Mouse (Mus musculus): Measurements from ENCODE around the gene Cwh43. TPM values are rescaled to one million over a fixed set of nuclear protein-coding genes. Genes with fewer than 3 reads are reported as not detected.

Gene Cwh43
- polyA plus RNA-seq (2015; fragmentation: Nextera tagmentation; extraction: Ambion mirVana): 0.35 TPM in 1 of 2 replicates, not detected in the other

DNA sequence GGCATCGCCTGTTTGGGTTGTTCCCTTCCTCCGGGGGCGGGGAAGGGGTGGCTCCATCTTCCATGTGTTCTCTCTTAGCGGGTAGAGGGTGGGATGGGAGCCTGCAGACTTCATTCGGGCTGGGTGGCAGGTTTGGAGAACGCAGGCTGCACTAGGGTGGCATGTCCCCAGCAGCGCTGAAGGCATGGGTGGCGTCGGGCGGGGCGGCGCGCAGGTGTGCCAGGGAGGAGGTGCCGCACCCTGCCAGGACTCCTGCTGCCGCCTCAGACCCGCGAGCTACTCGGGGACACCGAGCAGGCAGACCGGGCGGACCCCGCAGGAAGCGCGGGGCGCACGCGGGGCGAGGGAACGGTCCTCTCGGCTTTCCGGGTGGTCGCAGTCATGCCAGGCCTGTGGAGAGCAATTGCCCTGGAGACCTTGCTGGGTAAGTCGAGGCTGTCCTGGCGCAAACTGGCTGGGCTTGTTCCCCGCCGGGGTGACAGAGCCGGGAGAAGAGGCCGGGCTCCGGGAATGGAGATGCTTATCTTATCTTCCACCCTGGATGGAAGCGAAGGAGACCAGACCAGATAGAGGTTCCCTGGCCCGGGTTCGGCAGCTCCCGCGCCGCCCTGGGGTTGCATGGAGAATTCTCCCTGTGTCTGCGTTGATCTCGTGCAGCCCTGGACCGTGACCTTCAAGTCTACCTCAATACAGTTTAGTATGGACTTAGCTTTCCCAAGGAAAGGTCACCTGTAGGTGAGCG is at the start of gene Cwh43:
TSS of gene Cwh43 (plus strand) at position 95 of the 742 bp plus-strand sequence.
- Histone ChIP-seq H3K36me3 (no peaks in the 10 kb centered on the region), H3K4me1 (replicated peaks) (peaks cover 8% of the 10 kb centered on the region), H3K4me3 (replicated peaks) (peak within 1 kb of the TSS; percentile 38), H3K9ac (replicated peaks) (peak within 1 kb of the TSS; percentile 48), H3K4me2 (replicated peaks) (peak within 1 kb of the TSS; percentile 64), H3K9me3 (no peaks in the 10 kb centered on the region), H3K27ac (no peak within 1 kb of the TSS), H3K27me3 (peaks cover 34% of the 10 kb centered on the region)
- ATAC-seq: peak; percentile 50
- 4% methylated on average over 49 of the region's 49 CpGs for WGBS

DNA sequence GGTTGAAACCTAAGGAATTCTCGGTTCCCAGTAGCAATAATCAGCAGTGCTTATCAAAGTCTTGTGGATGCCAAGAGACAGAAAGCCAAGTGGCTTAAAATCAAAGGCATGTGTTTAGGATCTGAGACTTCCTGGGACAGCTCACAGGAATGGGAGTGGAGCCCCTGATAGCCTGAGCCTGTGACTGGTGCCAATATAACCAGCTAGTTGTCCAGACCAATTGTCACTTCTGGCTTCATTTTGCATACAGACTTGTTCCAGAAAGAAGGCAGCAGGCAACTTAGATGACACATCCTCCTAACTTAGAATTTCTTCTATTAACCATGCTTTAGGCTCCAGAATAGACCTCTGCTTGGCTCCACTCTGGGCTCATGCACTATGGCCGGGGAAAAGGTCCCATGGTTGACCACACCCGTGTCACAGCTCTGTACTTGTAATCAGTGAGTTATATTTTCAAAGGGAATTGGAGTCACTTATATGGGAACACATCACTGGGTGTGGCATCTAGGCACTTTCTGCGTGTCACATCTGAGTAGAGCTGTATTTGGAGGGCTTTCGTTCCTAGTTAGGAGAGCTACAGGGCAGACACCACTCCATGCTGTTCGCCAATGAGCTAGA is 46.6 kb upstream of the Cwh43 start:
- ATAC-seq: no peak
- Histone ChIP-seq H3K9ac (replicated peaks) (no peak overlapping the region), H3K36me3 (no peaks in the 10 kb centered on the region), H3K4me2 (replicated peaks) (peak overlapping the region; percentile 32; the same call in 1 of the 2 replicates), H3K4me3 (replicated peaks) (no peak overlapping the region), H3K4me1 (replicated peaks) (peaks cover 12% of the 10 kb centered on the region), H3K9me3 (no peaks in the 10 kb centered on the region), H3K27me3 (no peaks in the 10 kb centered on the region), H3K27ac (no peak overlapping the region)
- WGBS: 84% methylated on average over 6 of the region's 6 CpGs

DNA sequence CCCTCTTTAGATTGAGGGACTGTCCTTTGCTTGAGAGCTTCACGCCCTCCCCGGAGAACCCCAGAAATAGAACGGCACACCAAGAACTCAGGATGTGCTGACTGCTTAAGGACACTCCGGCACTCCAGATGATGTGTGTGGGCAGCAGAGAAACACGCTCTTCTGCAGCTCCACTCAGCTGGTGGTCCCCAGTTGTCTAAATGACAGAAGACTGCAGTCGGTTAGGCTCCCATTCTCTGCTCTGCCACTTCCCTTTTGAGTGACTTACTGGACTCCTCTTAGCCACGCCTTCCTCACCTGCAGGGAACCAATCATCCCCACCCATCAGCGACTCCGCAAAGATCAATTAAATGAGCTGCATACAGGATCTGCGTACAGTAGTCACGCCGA is 46.1 kb upstream of the Cwh43 start:
- WGBS: 39% methylated on average over 12 of the region's 12 CpGs

DNA sequence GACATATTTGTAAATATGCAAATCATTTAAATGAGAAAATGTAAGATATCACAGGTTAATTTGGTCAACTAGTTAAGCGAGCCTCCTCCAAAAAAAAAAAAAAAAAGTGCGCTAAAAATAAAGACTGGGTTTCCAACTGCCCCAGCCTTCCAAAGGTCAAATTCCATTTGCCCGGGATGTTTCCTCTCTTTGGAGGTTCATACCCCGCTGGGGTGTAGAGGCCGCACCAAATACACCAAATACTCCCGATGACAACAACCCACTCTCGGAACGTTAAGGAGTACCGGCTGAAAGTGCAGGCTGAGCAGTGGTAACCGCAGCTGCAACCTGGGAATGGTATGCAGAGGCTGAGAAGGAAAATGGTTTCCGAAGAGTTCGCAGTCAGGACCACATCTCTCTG is 45.6 kb upstream of the Cwh43 start:
- Histone ChIP-seq H3K4me2 (replicated peaks) (peak overlapping the region; percentile 32), H3K27me3 (no peaks in the 10 kb centered on the region), H3K4me1 (replicated peaks) (peaks cover 6% of the 10 kb centered on the region), H3K9me3 (no peaks in the 10 kb centered on the region), H3K9ac (replicated peaks) (no peak overlapping the region), H3K27ac (no peak overlapping the region), H3K4me3 (replicated peaks) (no peak overlapping the region), H3K36me3 (no peaks in the 10 kb centered on the region)
- ATAC-seq: no peak
- 30% methylated on average over 12 of the region's 12 CpGs for WGBS

More for the DNA sequence above, 46.1 kb upstream of the Cwh43 start:
- Histone ChIP-seq H3K36me3 (no peaks in the 10 kb centered on the region), H3K4me2 (replicated peaks) (peak overlapping the region; percentile 32), H3K9me3 (no peaks in the 10 kb centered on the region), H3K27ac (no peak overlapping the region), H3K27me3 (no peaks in the 10 kb centered on the region), H3K4me1 (replicated peaks) (peaks cover 6% of the 10 kb centered on the region), H3K4me3 (replicated peaks) (no peak overlapping the region), H3K9ac (replicated peaks) (no peak overlapping the region)
- peak; percentile 27; the same call in 1 of the 2 replicates for ATAC-seq

DNA sequence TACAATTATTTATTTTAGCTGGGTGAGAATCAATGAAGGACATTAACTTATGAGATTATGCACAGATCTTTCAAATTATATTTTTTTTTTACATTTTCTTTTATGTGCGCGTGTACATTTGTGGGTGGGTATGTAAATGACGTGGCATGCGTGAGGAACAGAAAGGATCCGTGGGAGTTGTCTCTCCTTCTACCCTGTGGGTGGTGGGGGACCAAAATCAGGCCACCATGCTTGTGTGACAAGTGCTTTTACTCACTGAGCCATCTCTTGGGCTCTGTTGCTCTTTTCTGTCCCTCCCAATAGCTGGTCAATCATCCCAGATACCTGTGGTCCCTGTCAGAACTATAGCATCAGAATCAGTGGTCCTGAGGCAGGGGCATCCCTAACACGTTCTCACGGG is 43.5 kb upstream of the Cwh43 start:
- H3K27ac ChIP-seq: no peak overlapping the region
- H3K27me3 ChIP-seq: no peaks in the 10 kb centered on the region
- ATAC-seq: no peak
- H3K4me1 ChIP-seq (replicated peaks): peaks cover 6% of the 10 kb centered on the region
- 88% methylated on average over 7 of the region's 7 CpGs for WGBS
- no peaks in the 10 kb centered on the region for H3K9me3 ChIP-seq
- H3K36me3 ChIP-seq: no peaks in the 10 kb centered on the region
- H3K4me2 ChIP-seq (replicated peaks): no peak overlapping the region
- no peak overlapping the region for H3K9ac ChIP-seq (replicated peaks)
- H3K4me3 ChIP-seq (replicated peaks): no peak overlapping the region

DNA sequence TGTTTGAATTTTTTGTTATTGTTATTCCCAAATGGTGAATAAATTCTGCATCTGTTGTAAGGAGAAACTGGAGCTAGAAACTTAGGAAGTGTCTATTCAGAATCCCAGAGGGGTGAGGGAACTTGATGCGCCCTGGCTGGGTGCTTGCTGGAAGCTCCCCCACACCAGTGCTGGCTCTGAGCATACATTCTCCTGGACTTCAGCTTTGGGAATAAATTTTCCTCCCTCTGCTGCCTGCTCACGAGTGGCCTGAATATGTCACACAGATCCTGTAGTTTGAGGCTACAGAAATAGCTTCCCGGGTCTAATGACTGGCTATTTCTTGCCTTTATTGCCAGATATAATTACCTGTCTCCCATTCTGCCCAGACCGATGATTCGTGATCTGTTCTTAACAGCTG is 43.1 kb upstream of the Cwh43 start:
- no peak overlapping the region for H3K4me2 ChIP-seq (replicated peaks)
- no peak overlapping the region for H3K4me3 ChIP-seq (replicated peaks)
- peaks cover 6% of the 10 kb centered on the region for H3K4me1 ChIP-seq (replicated peaks)
- ATAC-seq: no peak
- no peak overlapping the region for H3K9ac ChIP-seq (replicated peaks)
- H3K36me3 ChIP-seq: no peaks in the 10 kb centered on the region
- no peaks in the 10 kb centered on the region for H3K9me3 ChIP-seq
- no peak overlapping the region for H3K27ac ChIP-seq
- WGBS: 89% methylated on average over 5 of the region's 5 CpGs
- no peaks in the 10 kb centered on the region for H3K27me3 ChIP-seq

DNA sequence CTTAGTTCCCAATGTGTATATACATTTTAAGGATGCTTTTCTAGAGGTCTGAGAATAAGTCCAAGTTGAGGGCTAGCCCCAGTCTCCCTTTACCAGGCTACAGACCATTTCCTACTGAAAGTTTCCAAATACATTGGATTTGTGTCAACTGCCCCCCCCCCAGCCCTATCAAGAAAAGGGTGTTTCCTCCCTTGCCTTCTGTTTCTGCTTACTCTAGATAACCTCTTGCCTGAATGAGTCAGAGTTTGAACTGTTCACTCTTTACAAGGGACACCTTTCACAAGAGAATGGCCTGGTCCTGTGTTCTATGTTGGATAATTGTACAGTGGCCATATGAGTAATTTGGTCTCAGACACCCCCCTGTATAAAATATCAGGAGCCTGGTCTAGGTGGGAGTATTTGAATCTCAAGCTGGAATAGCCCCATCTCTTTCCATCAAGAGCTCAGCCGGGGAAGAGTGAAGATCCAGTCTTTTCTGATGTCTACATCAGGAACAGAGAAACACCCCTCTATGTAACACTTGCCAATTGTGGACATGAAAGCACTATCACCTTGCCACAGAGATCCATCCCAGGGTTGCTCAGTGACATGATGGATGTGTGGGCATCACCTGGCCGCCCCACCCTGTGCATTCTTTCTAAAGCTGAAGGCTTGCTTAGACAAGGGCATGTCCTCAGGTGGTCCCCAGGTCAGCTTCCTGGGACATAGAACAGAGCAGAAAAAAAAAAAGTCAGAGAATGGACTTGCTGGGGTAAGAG is 41.6 kb upstream of the Cwh43 start:
- Histone ChIP-seq H3K27ac (no peak overlapping the region), H3K9ac (replicated peaks) (no peak overlapping the region), H3K4me1 (replicated peaks) (peaks cover 6% of the 10 kb centered on the region), H3K36me3 (no peaks in the 10 kb centered on the region), H3K9me3 (no peaks in the 10 kb centered on the region), H3K4me2 (replicated peaks) (no peak overlapping the region), H3K27me3 (no peaks in the 10 kb centered on the region), H3K4me3 (replicated peaks) (no peak overlapping the region)
- ATAC-seq: no peak
- 87% methylated on average over 2 of the region's 2 CpGs for WGBS

DNA sequence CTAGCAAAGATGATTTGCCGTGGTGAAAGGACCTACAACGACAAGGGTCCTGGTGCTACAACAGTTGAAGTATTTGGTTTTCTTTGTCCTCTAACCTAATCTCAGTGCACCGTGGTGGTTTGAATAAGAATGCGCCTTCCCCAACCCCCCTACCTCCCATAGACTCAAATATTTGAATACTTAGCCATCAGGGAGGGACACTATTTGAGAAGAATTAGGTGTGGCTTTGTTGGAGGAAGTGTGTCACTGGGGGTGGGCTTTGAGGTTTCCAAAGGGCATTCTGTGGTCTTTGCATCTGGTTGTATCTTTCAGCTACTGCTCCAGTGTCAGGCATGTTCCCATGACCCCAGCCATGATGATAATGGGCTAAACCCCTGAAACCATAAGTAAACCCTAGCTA is 38.0 kb upstream of the Cwh43 start:
- no peaks in the 10 kb centered on the region for H3K4me1 ChIP-seq (replicated peaks)
- WGBS: 70% methylated on average over 4 of the region's 4 CpGs

DNA sequence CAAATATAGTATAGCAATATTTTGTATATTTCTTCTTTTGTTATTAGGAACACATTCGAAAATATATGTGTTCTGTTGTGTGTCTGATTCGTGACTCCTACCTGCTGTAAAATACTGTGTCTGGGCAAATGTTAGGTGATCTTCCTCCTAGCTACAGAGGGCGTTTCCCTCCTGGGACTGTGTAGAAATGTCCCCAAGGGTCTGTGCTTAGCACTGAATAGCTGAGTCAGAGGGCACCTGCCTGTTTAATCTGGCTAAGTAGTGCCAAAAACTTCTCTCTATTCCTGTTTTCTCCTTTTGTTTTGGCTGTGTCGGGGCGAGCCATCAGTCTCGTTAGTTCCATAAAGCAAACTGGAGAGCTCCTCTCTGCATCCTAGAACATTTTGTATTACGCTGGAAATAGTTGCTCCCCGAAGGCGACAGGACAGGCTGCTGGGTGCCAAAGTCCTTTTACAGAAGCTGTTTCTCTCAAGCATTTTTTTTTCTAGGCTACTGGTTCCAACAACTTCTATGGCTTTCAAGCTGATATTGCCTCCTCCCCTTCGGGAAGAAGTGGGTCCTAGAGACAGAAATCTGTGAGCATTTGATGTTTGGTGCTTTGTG is 36.9 kb upstream of the Cwh43 start:
- Histone ChIP-seq H3K4me2 (replicated peaks) (no peak overlapping the region), H3K4me3 (replicated peaks) (no peak overlapping the region), H3K9ac (replicated peaks) (no peak overlapping the region), H3K27me3 (no peaks in the 10 kb centered on the region), H3K36me3 (no peaks in the 10 kb centered on the region), H3K9me3 (no peaks in the 10 kb centered on the region), H3K27ac (no peak overlapping the region), H3K4me1 (replicated peaks) (no peaks in the 10 kb centered on the region)
- WGBS: 78% methylated on average over 10 of the region's 10 CpGs
- no peak for ATAC-seq

More for the DNA sequence above, 38.0 kb upstream of the Cwh43 start:
- Histone ChIP-seq H3K9me3 (no peaks in the 10 kb centered on the region), H3K9ac (replicated peaks) (no peak overlapping the region), H3K27ac (no peak overlapping the region), H3K4me3 (replicated peaks) (no peak overlapping the region), H3K36me3 (no peaks in the 10 kb centered on the region), H3K4me2 (replicated peaks) (no peak overlapping the region), H3K27me3 (no peaks in the 10 kb centered on the region)
- no peak for ATAC-seq

DNA sequence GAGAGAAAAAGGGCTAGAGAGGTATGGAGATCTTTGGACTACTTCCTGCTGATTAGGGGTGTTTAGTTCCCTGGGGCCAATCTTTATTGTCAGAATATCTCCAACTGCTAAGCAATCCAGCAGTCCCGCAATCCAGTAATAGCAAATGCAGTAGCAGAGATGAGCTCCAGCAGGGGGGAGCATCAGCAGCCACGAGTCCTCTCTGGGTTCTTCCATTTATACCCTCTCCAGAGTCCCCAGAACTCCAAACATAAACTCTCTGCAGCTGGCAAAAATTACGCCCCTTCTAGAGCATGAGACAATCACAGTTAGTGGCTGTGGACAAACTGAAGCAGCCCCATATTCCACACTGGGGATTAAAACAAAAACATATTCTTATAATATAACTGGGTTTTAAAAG is 36.1 kb upstream of the Cwh43 start:
- H3K27ac ChIP-seq: no peak overlapping the region
- 54% methylated on average over 3 of the region's 3 CpGs for WGBS
- H3K36me3 ChIP-seq: no peaks in the 10 kb centered on the region
- no peak overlapping the region for H3K4me3 ChIP-seq (replicated peaks)
- no peak overlapping the region for H3K4me2 ChIP-seq (replicated peaks)
- no peak for ATAC-seq
- no peak overlapping the region for H3K9ac ChIP-seq (replicated peaks)
- no peaks in the 10 kb centered on the region; the same call in 1 of the 2 replicates for H3K27me3 ChIP-seq
- H3K4me1 ChIP-seq (replicated peaks): no peaks in the 10 kb centered on the region
- no peaks in the 10 kb centered on the region for H3K9me3 ChIP-seq

DNA sequence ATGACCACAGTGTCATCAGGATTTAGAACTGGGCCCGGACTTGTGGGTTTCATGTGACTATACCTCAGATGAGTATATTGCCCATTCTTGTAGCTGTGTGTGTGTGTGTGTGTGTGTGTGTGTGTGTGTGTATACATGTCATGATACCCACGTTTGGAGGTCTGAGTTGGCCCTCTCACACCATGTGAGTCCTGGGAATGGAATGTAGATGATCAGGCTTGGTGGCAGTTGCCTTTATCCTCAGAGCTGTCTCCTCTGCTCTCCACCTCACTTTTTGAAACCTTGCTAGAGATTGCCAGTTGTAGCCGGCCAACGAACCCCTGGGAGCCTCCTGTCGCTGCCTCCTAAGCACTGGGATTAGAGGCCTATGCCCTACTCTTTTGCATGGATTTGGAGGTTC is 33.3 kb upstream of the Cwh43 start:
- Histone ChIP-seq H3K9me3 (no peaks in the 10 kb centered on the region), H3K4me3 (replicated peaks) (no peak overlapping the region), H3K36me3 (no peaks in the 10 kb centered on the region)

DNA sequence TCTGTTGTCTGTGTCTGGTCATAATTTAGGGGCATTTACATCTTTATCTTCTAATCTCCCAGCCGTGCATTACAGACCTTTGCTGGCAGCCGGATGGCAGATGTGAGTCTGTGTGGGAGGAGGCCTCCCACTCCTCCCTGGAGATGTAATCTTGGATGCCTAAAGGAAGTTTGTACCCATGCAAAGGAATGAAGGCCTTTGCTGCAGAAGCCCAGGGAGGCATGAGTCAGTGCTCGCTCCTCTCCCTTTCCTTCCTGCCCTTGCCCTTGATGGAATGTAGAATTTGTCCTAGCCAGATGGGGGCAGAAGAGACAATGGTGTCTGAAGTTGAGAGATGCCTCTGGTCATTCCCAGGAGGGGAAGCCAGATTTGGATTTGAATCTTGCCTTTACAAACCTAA is 32.7 kb upstream of the Cwh43 start:
- 61% methylated on average over 3 of the region's 3 CpGs for WGBS

More for the DNA sequence above, 33.3 kb upstream of the Cwh43 start:
- 76% methylated on average over 5 of the region's 5 CpGs for WGBS
- peaks cover 6% of the 10 kb centered on the region; the same call in 1 of the 2 replicates for H3K27me3 ChIP-seq
- ATAC-seq: no peak
- H3K9ac ChIP-seq (replicated peaks): no peak overlapping the region
- H3K4me1 ChIP-seq (replicated peaks): peaks cover 11% of the 10 kb centered on the region
- H3K27ac ChIP-seq: no peak overlapping the region
- no peak overlapping the region for H3K4me2 ChIP-seq (replicated peaks)

More for the DNA sequence above, 32.7 kb upstream of the Cwh43 start:
- Histone ChIP-seq H3K36me3 (no peaks in the 10 kb centered on the region), H3K9me3 (no peaks in the 10 kb centered on the region), H3K27ac (no peak overlapping the region), H3K4me1 (replicated peaks) (peaks cover 11% of the 10 kb centered on the region), H3K4me2 (replicated peaks) (no peak overlapping the region), H3K27me3 (peaks cover 6% of the 10 kb centered on the region; the same call in 1 of the 2 replicates), H3K9ac (replicated peaks) (no peak overlapping the region), H3K4me3 (replicated peaks) (no peak overlapping the region)
- no peak for ATAC-seq
